Mouse (Mus musculus): ENCODE data around the gene Neu1.

- no peak for TF ChIP-seq EP300 (IDR thresholded peaks at IDR 0.05; ENCODE audit: low read depth)
- TF ChIP-seq CTCF (IDR thresholded peaks at IDR 0.05; ENCODE audit: low read depth): no peak
These were observed 23.8 kb downstream of the Neu1 start for GRCm38 (mm10) chr17:34954831-34955230.

Data from liver, embryonic 14.5 days (tissue).